Mouse (Mus musculus) CD4-positive helper T cell, adult 2 months (primary cell): ENCODE results near the gene Slc2a12.

Experiments
- DNase-seq: peaks from one replicate; pipeline ENCODE4 v3.0.0-alpha.2; 2012; ENCODE audit warnings: low read depth, missing footprints, low spot score

Slc2a12 gene

DNA sequence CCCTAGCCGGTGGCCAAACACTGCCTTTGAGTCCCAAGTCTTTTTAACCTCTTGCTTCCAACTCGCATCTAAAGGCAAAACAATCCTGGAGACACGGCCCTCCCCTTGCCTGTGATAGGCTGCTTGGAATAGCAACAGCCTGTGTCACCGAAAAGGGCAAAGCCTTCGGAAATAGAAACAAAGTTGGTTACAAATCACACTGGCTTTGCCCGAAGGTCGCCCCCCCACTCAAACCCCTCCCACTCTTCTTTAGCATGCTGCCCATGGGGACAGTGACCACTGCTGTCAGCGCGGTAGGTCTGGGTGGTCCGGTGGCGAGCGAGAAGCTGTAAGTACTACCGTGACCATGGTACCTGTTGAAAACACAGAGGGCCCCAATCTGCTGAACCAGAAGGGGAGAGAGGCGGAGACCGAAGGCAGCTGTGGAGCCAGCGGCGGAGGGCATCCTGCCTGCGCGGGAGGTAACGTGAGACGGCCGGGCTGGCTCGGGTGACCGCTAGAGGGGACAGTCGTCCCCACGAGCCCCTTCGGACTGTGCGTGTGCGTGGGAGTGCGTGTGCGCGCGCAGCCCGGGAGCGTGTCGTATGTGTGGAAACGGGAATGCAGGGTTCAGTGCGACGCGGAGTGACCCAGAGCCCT, at the start of gene Slc2a12:
Gene Slc2a12 (plus strand): TSS at position 159 of the 639 bp plus-strand sequence.
- peak; percentile 5 for DNase-seq

DNA sequence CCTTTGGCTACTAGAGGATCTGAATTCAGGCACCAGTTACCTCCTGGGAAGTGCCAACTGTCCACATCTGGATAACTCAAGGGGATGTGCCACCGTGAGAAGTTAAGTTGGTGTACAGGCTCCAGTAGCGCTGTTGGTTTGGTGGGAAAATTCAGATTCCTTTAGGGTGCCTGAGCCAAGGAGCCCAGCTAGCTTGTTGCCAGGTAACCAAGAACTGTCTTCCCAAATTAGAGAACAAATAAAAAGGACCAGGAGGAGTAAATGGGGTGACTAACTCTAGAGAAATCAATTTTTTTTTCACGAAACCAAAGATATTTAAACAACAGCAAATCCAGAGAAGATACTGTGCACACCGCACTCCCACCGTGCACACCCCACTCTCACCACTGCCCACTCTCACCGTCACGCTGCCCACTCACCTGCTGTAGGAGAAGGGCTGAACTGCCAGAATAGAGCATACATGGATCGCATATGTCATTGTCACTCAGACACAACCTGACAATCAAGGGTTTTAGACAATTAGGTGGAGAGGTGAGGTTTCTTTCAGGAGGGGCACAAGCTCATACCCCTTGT, 45.8 kb upstream of the Slc2a12 start:
- no peak for DNase-seq

DNA sequence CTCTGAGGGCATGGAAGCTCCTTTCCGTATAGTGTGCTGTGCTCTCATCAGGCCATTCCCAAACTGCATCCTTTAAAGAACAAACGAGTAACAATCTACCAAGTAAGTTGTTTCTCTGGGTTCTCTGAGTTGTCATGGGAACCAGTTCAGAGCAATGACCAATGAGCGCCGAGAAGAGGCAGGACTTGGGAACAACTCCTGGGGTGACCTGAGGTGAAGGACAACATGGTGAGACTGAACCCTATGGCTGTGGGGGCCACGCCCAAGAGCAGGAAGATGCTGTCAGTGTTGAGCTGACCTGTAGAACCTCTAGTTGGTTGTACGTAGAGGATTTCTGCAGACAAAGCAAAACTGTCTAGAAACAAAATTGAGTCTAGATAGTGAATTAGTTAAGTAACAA, 43.8 kb upstream of the Slc2a12 start:
- DNase-seq = no peak

GRCm38 (mm10) chr10:22604801-22605200, 40.0 kb upstream of the Slc2a12 start:
- no peak for DNase-seq

DNA sequence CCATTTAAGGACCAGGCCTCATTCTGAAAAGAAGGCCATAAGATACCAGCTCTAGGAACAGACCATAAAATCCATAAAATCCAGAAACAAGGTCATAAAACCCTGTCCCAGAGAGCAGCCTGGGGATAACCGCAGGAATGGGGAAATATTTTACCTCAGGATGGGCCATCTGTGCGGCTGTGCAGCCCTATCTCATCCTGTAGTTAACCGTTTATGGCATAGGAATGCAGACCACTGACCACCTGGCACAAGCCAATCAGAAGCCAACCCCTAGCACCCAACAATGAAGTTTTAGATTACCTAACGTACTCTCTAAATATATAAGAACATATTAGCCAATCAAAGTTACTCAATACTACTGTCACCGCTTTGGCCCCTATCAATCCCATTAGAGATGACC, 36.5 kb upstream of the Slc2a12 start:
- DNase-seq = no peak

DNA sequence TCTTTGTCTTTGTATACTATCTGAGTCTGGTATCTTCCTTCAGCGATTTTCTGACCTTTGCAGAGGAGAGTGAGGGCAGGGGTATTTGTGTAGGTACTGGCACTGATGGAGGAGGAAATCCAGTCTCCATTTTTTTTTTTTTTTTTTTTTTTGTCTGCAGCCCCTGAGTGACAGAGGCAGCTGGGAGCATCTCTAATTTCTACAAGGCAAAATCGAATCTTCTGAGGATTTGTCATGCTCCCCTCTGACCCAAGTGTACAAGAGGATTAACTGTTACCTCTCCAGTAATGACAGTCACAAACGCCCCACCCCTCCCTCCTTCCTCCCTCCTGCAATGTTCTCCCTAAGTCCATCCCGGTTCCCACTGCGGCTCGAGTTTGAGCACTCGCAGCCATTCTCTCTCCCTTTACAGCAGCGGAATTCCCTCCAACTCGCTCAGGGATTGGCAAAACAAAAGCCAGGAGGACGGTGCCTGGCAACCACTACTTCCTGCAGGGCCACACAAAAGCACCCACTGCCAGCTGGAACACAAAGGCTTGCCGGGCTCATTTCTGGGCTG, 35.9 kb upstream of the Slc2a12 start:
- no peak for DNase-seq

DNA sequence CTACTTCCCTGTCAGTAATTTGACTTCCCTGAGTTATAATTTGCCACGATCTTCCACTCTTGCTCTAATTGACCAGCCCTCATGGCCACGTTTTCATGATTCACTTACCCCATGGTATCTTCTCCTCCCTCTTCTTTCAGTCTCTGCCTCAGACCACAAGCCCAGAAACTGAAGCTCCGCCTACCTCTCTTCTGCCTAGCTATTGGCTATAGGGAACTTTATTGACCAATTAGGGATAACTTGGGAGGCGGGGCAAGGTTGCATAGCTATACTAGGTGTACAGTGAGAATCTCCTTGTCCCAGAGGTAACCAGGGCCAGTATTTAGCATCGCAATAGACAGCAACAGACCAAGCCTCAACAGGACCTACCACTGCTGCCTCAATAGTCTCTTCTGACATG, 31.5 kb upstream of the Slc2a12 start:
- no peak for DNase-seq

DNA sequence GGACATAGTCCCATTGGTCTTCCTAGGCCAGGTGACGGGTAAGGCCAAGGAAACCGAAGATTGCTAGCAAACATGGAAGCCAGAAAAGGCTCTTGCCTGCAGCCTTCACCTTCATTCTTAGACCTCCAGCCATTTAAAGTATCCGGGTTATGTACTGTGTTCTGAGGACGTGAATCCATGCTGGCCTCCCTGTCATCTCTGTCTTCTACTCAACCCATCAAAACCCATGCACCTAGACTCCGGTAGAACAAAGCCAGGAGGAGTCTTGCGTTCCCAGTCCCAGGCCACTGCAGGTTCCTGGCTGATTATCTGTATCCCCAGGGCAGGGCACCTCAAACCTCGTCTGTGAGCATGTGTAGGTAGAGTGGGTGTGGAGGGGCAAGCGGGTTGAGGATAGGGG, 30.3 kb upstream of the Slc2a12 start:
- no peak for DNase-seq

DNA sequence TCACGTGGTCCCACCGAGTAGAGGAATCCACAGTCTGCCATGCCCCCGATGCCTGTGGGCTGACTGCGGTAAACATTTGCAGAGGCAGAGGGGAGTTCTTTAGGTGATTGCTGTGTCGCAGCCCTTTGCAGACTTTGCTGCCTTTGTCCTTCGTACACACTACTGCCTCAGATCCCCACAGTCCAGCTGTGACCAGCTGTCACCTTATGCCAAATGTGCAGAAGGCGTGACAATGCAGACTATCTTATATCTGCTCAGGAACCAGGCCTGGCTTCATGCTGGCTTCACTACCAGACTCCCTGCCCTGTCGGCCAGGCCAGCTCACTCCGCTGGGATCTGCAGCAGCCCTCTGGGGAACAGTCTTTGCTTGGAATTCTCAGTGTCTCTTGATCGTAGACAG, 29.5 kb upstream of the Slc2a12 start:
- no peak for DNase-seq

GRCm38 (mm10) chr10:22618842-22619241, 26.0 kb upstream of the Slc2a12 start:
- no peak for DNase-seq

GRCm38 (mm10) chr10:22628832-22629231, 16.0 kb upstream of the Slc2a12 start:
- no peak for DNase-seq

DNA sequence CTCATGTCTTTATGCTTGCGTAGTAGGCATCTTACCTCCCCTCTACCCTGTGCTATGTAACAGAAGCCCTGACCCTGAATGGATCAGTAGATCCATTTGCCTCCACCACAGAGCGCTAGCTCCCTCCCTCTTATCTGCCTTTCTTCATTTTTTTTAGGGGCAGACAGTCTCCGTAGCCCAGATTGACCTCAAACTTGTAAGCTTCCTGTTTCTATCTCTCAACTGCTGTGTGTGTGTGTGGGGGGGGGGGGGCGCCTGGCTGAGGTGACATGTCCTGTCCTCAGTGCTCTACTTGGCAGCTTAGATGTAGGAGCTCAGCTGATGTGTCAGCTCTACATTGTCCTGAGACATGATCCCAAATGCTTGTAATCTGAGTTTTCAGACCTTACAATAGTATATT, 13.7 kb upstream of the Slc2a12 start:
- no peak for DNase-seq

GRCm38 (mm10) chr10:22631528-22631927, 13.3 kb upstream of the Slc2a12 start:
- no peak for DNase-seq

- DNase-seq = no peak
Measured at GRCm38 (mm10) chr10:22631956-22632355, 12.9 kb upstream of the Slc2a12 start.

DNA sequence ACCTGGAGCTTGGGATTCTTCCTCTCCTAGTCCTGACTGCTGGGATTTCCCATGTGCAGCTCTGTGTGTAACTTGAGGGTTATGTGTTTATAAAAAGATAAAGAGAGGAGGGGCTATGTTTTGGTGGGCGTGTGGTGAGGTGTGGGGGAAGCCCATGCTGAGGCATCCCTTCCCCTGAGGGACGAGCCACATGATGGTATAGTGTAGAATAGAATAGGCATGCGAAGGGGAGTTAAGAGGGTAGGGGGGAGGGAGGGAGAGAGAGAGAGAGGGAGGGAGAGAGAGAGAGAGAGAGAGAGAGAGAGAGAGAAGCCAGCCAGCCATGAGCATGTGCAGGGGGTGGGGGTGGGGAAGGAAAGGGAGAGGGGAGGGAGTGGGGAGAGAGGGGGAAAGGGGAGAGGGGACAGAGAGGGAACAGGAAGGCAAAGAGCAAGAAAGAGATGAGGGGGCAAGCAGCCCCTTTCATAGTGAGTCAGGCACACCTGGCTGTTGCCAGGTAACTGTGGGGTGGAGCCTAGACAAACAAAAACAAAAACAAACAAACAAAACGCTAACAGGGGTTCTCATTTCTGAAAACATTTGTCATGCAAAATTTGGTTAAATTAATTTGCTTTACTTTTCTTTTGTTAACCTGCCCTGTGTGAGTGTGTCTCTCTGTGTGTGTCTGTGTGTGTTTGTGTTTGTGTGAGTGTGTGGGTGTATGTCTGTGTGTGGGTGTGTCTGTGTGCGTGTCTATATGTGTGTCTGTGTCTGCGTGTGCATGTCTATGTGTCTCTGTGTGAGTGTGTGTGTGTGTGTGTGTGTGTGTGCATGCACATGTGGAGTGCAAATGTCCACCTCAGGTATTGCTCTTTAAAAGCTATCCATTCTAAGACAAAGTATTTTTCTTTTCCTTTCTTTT, 11.2 kb upstream of the Slc2a12 start:
- no peak for DNase-seq

- DNase-seq = no peak
Measured at GRCm38 (mm10) chr10:22637241-22637640, 7.6 kb upstream of the Slc2a12 start.

- no peak for DNase-seq
Measured at GRCm38 (mm10) chr10:22644171-22644570, 640 bp upstream of the Slc2a12 start.

DNA sequence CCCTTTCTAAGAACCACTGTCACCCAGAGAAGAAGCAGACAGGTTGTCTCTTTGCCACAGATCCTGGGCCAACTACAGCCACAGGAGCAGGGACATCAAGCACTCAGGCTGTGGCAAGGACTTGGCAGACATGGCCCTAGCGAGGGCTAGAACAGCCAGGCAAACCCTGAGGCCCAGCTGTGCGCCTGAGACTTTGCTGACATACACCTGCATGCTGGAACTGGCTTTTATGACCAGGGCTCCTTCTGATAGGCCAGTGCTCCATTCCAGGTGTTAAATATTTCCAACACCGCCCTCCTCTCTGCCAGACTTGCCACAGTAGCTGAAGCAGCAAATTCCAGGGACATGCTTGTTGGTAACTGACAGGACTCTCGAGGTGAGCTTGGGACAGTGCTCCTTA, 3.9 kb downstream of the Slc2a12 start:
- no peak for DNase-seq

GRCm38 (mm10) chr10:22653820-22654219, 9.0 kb downstream of the Slc2a12 start:
- DNase-seq = no peak

DNA sequence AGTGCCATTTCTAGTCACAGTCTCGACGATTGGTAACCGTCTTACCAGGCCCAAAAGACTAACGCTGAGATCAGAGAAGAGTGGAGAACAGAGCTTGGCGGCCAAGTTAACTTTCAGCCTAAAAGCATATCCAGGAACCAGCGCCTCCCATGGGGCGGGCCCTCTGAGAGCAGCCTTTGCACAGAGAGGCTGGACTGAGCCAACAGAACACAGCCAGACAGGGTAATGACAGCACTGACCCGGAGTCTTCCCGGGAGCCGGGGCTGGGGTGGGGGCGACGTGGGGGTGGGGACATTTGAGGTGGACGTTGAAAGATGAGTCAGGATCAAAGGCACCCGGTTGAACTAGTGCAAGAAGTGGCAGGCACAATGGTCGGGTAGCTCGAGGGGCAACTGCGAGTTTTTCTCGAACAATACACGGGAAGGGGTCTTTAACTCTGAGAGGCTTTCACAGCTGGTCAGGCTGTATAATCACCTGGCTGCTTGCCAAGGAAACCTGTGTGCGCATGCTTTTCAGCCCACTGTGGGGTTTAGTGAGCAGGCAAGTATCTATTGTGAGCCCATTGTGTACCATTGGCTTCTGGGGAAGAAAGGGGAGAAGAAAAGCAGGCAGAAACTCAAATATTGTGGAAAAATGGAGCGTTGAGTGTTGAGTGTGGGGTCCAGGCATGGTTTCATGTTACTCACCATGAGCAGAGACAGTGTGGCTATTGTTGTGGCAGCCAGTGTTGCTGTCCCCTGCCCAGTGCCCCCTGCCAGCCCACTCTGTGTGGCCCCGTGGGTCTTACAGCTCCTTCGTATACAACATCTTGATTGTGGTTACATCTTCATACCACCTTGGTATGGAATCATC, 13.9 kb downstream of the Slc2a12 start:
- DNase-seq = no peak

DNA sequence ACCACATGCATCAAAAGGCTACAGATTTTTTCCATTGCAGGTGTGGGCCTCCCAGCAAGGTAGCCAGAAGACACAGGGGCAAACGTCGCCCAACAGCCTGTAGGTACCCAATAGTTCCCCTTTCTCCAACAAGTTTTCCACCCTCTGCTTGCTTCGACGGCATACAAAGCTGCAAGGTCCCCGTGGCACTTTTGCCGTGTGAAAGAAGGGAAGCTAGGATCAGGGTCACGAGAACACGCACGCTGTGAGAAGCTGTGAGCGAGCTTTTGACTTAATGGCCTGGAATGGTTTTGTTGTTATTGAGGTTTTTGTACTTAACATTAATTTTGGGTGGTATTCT, 14.5 kb downstream of the Slc2a12 start:
- DNase-seq = no peak
